Mouse (Mus musculus) layer of hippocampus, postnatal 14 days (tissue): ENCODE data around the gene Per3. TPM values are rescaled to one million over a fixed set of nuclear protein-coding genes. Genes with fewer than 3 reads are reported as not detected.

Source experiments
- DNase-seq, 2 experiments: peaks; one replicate each; pipeline ENCODE4 v3.0.0; 2021 to 2022; ENCODE audit warnings: low spot score in 2 of 2, mixed read lengths in 1 of 2
- total RNA-seq, 2 experiments: library from RNA; stranded (reverse); gene quantifications; 2 replicates each; pipeline ENCODE4 v1.2.3; 2021

The Per3 gene
- total RNA-seq, 2 experiments from 2014 or later, result 18.7 to 18.9 TPM

DNA sequence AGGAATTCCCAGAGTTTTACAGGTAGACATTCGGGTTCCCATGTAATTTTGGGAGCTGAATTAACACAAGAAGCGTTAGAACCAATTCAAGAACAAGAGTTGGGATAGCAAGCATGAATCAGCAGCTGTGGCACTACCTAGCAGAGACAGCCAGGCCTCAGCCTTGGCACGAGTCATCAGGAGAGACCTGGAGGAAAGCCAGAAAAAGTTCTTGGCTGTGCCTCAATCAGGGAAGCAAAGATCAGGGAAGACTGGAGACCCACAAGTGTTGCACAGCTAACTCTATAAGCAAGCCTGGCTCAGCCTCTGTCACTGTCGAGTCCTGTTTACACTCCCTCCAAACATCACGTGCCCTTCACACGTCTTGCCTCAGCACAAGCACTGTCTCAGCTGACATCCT is 82.2 kb downstream of the Per3 start:
- DNase-seq, result no peak

DNA sequence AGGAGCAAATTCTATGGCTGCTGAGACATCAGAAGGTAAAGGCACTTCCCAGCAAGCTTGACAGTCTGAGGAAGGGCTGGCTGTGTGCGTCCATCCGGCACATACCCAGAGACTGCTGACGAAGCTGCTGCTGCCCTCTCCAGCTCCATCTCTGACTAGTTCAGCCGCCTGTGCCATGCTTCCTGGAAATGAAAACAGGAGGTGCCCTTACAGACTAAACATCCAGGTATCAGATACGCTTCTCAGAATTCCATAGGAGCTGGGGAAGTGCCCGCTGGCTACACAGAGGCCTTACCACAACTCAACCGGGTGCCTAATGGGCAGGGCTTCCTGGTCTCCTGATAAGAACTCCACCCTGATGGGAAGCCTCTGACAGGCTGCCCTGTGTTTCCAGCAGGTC is 85.9 kb downstream of the Per3 start:
- DNase-seq, result no peak

DNA sequence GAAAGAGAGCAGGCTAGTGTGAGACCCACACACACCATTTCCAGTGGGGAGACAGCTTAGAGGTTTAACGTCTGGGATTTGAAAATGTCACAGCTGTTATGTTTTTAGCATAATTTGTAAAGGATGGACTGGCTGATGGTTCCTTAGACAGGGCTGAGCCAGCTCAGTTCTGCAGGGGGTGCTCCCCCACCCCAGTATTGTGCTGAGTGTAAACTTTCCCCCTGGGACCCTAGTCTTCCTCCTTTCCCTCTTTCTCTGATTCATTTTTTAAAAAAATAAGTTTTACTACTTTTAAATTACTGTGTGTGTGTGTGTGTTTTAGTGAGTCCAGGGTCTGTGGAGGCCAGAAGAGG is 87.4 kb downstream of the Per3 start:
- no peak for DNase-seq

DNA sequence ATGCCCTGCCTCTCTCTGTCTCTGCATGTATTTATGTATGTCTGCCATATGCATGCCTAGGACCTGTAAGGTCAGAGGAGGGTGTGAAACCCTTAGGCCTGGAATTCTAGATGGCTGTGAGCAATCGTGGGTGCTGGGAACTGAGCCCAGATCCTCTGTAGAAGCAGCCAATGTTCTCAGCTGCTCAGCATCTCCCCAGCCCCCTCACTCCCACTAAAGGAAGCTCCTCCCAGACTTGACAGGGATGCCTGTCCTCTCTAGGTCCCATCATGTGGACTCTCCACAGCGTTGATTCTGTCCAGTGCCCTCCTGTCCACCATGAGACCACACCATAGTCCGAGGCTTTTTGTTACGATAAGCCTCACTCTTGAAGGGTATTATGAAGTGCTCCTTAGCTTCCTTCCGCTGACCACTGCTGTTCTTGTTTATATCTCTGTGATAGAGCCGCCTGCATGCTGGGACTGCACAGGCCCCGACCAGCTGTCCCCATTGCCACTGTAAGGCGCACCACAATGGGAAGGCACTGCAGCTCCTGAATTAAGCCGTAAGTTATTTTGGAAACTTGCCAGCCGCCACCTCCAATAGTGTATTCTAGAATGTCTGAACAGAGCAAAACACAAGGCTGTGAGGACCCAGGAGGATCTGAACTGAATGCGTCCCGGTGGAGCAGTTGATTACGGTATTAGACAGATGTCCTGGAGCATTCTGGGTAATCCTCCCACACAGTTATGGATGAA is 87.9 kb downstream of the Per3 start:
- DNase-seq, result peak in 1 of 2 experiments; percentile 32

Other genes starting within 250 kb of the Per3 start
- gene Errfi1, start 190.7 kb downstream of the Per3 start, total RNA-seq, result 10 to 100 TPM; 37.1 to 38.4 TPM
- 100 to 1,000 TPM; 240 to 248 TPM for gene Park7, start 130.2 kb downstream of the Per3 start, total RNA-seq
- under 1 TPM; 0.37 to 0.52 TPM for gene Tnfrsf9, start 130.1 kb downstream of the Per3 start, total RNA-seq
- not detected for gene Uts2, start 47.6 kb downstream of the Per3 start, total RNA-seq
- 10 to 100 TPM; 38.7 to 40.6 TPM for gene Vamp3, start 13.3 kb upstream of the Per3 start, total RNA-seq
- gene Gm13090, start 44.9 kb upstream of the Per3 start, total RNA-seq, result not detected